Mouse (Mus musculus): Measurements from ENCODE around the gene Slc52a3.

DNA sequence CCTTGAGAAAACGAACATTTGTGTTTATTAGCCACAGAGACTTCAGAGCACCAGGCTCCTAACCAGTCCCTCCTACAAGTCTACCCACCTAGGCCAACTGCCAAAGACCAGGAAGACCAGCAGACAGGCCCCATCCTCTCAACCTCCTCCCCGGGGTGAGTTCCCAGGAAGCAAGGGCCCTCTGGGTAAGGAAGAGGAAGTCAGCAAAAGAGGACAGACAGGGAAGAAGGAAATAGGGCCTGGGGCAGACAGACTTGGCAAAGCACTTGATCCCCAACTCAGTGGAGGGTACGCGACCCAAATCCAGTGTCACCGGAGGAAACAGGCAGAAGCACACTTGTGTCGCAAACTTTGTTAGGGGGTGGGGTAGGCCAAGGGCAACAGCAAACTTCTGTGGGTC is 26.9 kb upstream of the Slc52a3 start:
- TF ChIP-seq CTCF (IDR thresholded peaks at IDR 0.05; ENCODE audit: low read depth, low read length) (no peak), GATA1 (IDR thresholded peaks at IDR 0.05; ENCODE audit: borderline replicate concordance, low read length) (no peak), POLR2AphosphoS5 (IDR thresholded peaks at IDR 0.05; ENCODE audit: insufficient replicate concordance, low read depth, low read length) (no peak), TAL1 (conservative IDR thresholded peaks at IDR 0.05; ENCODE audit: low read depth, low read length) (no peak), GATA2 (IDR thresholded peaks at IDR 0.05; ENCODE audit: borderline replicate concordance, low read depth, low read length) (no peak)

All from G1E (cell line).